Mouse (Mus musculus): ENCODE results near the gene Kctd7.

Gene Kctd7

DNA sequence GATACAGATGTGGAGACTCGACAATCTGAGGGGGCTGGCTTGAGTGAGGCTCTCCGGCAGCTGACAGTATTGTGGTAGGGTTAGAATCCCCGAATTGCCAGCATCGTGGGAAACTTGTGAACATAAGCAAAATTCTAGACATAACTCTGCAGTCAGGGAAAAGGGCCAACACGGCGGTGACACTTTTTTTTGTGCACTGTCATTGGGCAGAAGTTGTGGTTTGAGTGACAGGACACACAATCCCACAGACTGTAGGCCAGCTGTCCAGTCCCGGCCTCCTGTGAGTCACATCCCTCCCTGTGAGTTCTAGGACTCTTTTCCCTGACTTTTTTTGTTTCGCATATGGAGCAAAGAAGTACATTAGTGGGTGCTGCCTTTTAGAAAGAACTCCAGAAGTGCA, 1.3 kb downstream of the Kctd7 start:
- no peak for DNase-seq

GRCm38 (mm10) chr5:130149726-130150310, 5.2 kb downstream of the Kctd7 start:
- no peak for DNase-seq

GRCm38 (mm10) chr5:130154286-130154685, 9.6 kb downstream of the Kctd7 start:
- no peak for DNase-seq

- DNase-seq = no peak
These were observed 13.9 kb downstream of the Kctd7 start for GRCm38 (mm10) chr5:130158545-130158944.

GRCm38 (mm10) chr5:130159761-130160201, 15.1 kb downstream of the Kctd7 start:
- DNase-seq = peak; percentile 53 to 54

GRCm38 (mm10) chr5:130163670-130164069, 19.0 kb downstream of the Kctd7 start:
- DNase-seq = peak; percentile 89 to 92

DNA sequence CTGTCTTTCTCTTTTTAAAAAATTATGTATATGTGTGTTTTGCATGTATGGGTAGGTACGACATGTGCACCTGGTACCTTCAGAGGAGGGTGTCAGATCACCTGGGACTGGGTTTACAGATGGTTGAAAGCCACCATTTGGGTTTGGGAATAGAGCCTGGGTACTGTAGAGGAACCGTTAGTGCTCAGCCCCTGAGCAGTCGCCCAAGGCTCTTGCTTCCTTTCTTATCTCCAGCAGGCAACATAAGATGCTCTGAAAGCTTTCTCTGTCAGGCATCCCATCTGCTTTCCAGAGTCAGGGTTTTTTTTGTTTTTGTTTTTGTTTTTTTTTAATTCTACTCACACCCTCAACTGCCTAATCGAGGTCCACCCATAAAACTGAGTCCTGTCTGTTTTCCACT, 20.6 kb downstream of the Kctd7 start:
- no peak for DNase-seq

- DNase-seq = no peak
These were observed 24.4 kb downstream of the Kctd7 start for GRCm38 (mm10) chr5:130169109-130169508.

GRCm38 (mm10) chr5:130170666-130171422, 26.2 kb downstream of the Kctd7 start:
- no peak for DNase-seq

- peak; percentile 91 to 94 for DNase-seq
These were observed 26.8 kb downstream of the Kctd7 start, which contains the start of gene Rabgef1 for GRCm38 (mm10) chr5:130171423-130171954. Gene Rabgef1 (plus strand): TSS chr5:130171798.

GRCm38 (mm10) chr5:130171956-130172601, 27.4 kb downstream of the Kctd7 start:
- peak; percentile 61 to 67 for DNase-seq

- no peak for DNase-seq
These were observed 28.4 kb downstream of the Kctd7 start for GRCm38 (mm10) chr5:130173012-130173411.

- no peak for DNase-seq
These were observed 33.2 kb downstream of the Kctd7 start for GRCm38 (mm10) chr5:130177871-130178270.

GRCm38 (mm10) chr5:130180362-130180761, 35.7 kb downstream of the Kctd7 start:
- no peak for DNase-seq

- peak; percentile 37 to 46 for DNase-seq
These were observed 37.3 kb downstream of the Kctd7 start for GRCm38 (mm10) chr5:130181740-130182540.

DNA sequence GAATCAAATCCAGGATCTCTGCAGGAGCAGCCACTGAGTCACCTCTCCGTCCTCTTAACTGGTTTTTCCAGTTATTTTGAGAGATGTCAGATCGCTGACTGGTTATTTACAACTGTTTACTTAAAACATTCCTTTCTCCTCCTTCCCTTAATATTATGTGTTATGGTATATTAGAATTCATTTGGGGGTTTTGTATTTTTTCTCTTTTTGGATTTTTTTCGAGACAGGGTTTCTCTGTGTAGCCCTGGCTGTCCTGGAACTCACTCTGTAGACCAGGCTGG, 37.8 kb downstream of the Kctd7 start:
- DNase-seq = no peak

- no peak for DNase-seq
These were observed 39.7 kb downstream of the Kctd7 start for GRCm38 (mm10) chr5:130184193-130184856.

DNA sequence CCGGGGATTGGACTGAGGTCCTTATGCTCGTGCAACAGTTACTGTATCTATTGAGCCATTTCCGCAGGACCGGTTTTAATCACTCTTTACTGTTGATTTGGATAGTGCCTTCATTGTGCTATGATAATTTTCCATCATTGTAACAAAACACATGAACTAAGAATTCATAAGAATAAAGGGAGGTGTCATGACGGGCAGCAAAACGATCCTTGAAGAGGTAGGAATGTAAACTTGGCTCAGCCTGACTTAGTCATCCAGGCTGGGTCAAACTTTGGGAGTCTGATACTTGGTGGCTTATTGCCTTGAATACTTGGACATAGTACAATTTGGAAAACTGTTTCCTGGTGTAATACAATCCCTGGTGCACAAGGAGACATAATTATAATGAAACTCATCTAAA, 40.7 kb downstream of the Kctd7 start:
- no peak for DNase-seq

GRCm38 (mm10) chr5:130187383-130187782, 42.7 kb downstream of the Kctd7 start:
- DNase-seq = no peak

DNA sequence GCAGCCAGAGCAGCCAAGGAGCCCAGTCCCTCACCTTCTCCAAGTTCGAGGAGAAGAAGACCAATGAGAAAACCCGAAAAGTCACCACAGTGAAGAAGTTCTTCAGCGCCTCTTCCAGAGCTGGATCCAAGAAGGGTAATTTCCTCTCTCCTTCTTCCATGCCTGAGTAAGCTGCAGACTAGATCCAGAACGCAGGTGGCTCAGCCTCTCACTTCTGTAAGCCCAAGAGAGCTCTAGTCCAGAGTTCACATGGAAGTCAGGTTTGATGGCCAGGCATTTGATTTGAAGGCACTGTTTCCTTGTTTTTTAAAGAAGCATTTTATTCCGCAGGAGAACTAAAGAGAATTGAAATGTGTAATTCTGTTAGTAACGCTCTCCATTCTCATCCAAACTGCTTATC, 46.2 kb downstream of the Kctd7 start:
- DNase-seq = no peak

DNA sequence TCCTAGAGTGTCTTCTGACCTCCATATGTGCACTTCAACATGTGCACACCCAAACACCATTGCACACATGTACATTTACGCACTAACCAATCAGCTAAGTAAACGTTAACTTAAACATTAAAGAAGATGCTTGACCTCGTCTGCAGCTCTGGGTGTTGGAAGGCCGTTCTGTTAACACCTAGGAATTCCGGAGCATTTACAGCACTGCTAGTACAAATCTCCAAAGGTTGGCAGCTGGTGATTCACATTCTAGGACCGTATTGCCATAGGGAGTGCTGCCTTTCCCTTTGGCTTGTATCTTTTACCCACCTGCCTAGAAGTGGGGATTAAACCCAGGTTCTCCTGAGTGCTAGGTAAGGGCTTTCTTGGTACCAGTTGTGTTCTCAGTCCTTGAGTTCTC, 47.2 kb downstream of the Kctd7 start:
- DNase-seq = no peak

DNA sequence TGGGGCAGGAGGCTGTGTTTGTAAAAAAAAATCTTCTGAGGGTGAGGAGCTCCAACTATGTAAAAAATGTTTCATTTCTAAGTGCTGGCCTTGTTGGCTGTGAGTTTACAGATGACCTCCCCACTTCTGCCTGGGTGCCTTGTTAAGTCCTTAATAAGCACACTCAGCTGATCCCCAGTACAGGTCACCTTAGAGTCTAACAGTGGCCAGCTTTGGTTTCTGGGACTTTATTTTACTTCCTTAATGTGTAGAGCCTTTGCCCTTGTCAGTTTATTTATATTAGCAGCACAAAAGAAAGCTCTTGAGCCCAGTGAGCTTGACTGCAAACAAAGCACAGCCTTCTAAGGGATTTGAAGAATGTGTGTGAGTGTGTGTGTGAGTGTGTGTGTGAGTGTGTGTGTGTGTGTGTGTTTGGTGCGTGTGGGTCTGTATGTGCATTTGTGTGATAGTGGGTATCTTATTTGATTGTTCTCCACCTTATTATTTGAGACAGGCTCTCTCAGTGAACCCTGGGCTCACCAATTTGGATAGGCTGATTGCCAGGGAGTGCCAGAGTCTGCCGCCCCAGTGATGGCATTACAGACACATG, 47.8 kb downstream of the Kctd7 start:
- DNase-seq = no peak
